20 mouse cellular contexts compared by ENCODE assay signal in the genomic region with DNA sequence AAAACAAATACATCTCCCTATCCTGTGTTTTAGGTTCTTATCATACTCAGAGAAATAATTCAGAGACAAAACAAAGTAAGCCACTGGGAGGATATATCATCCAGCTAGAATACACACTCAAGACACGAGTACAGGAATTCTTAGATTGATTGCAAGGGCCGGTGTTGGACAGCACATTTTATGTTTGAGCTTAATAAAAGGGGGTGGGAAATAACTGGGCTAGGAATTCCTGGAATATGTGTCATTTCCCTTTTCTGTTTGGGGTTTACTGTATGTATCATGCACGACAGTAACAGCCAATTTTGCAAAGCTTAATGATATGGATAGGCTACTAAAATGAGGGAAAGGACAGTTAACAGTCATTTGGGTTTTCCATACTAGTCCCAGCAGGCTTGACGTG.
"Had no signal": no experiment of that assay in that cellular context is flagged by ENCODE, and none has a peak within 500 bp of the region (broad histone marks: within the 10 kb centered on the region; RNA-seq: fewer than 3 reads in every experiment).

No protein-coding gene starts in this region.

- H3K27me3 ChIP-seq: liver, embryonic 13.5 days; liver, embryonic 15.5 days; megakaryocyte, embryonic 14.5 days; neural tube, embryonic 12.5 days had no signal

- H3K9ac ChIP-seq: liver, embryonic 13.5 days; liver, embryonic 15.5 days; liver, postnatal 0 days; lung, embryonic 14.5 days; neural tube, embryonic 12.5 days had no signal

- H3K9me3 ChIP-seq: liver, embryonic 13.5 days; liver, embryonic 15.5 days; neural tube, embryonic 12.5 days had no signal

- H3K4me3 ChIP-seq: liver, embryonic 13.5 days; liver, embryonic 15.5 days; megakaryocyte, embryonic 14.5 days; neural tube, embryonic 12.5 days had no signal

- H3K27ac ChIP-seq: liver, embryonic 13.5 days; liver, embryonic 15.5 days; macrophage; neural tube, embryonic 12.5 days had no signal

- DNase-seq: liver, embryonic 13.5 days; liver, postnatal 0 days; lung, embryonic 14.5 days; lung, postnatal 10 days; lung, postnatal 36 days; midbrain, embryonic 14.5 days; retina, postnatal 1 day; right cerebral cortex, adult 18-20 months; right cerebral cortex, postnatal 25 days; right cerebral cortex, postnatal 4 days; spleen, adult 18-20 months; thymus, adult 18-20 months; thymus, postnatal 25 days; thymus, postnatal 4 days had no signal

- ATAC-seq: liver, postnatal 0 days; midbrain, embryonic 16.5 days had no signal

- H3K4me1 ChIP-seq: liver, embryonic 13.5 days; liver, embryonic 15.5 days; megakaryocyte, embryonic 14.5 days; neural tube, embryonic 12.5 days had no signal

- H3K4me2 ChIP-seq: liver, embryonic 13.5 days; liver, embryonic 15.5 days; lung, embryonic 14.5 days; midbrain, embryonic 11.5 days; neural tube, embryonic 12.5 days had no signal

- H3K36me3 ChIP-seq: liver, embryonic 13.5 days; liver, embryonic 15.5 days; neural tube, embryonic 12.5 days had no signal
